Mouse (Mus musculus): ENCODE data around the gene Arrdc1.

Gene Arrdc1

GRCm38 (mm10) chr2:24919839-24920175, 15.2 kb downstream of the Arrdc1 start:
- DNase-seq: no peak

- DNase-seq: peak; percentile 97
Measured at GRCm38 (mm10) chr2:24918930-24919838, 15.9 kb downstream of the Arrdc1 start, which contains the start of gene Ehmt1. Gene Ehmt1, minus strand, starts transcription at chr2:24919614.

GRCm38 (mm10) chr2:24914762-24915161, 20.3 kb downstream of the Arrdc1 start:
- no peak for DNase-seq

- DNase-seq: no peak
Measured at GRCm38 (mm10) chr2:24912589-24912988, 22.5 kb downstream of the Arrdc1 start.

GRCm38 (mm10) chr2:24912189-24912588, 22.9 kb downstream of the Arrdc1 start:
- no peak for DNase-seq

GRCm38 (mm10) chr2:24910481-24910880, 24.6 kb downstream of the Arrdc1 start:
- DNase-seq: no peak

GRCm38 (mm10) chr2:24905653-24906155, 29.3 kb downstream of the Arrdc1 start:
- DNase-seq: no peak

- DNase-seq: no peak
Measured at GRCm38 (mm10) chr2:24904823-24905652, 30.0 kb downstream of the Arrdc1 start.

GRCm38 (mm10) chr2:24902999-24903398, 32.1 kb downstream of the Arrdc1 start:
- DNase-seq: no peak

GRCm38 (mm10) chr2:24901055-24901454, 34.0 kb downstream of the Arrdc1 start:
- no peak for DNase-seq

GRCm38 (mm10) chr2:24899292-24899691, 35.8 kb downstream of the Arrdc1 start:
- DNase-seq: no peak

- DNase-seq: no peak
Measured at GRCm38 (mm10) chr2:24896761-24897160, 38.3 kb downstream of the Arrdc1 start.

- DNase-seq: no peak
Measured at GRCm38 (mm10) chr2:24894211-24894610, 40.8 kb downstream of the Arrdc1 start.

GRCm38 (mm10) chr2:24892318-24892717, 42.7 kb downstream of the Arrdc1 start:
- no peak for DNase-seq

- DNase-seq: no peak
Measured at GRCm38 (mm10) chr2:24890541-24891447, 44.3 kb downstream of the Arrdc1 start.

- DNase-seq: peak; percentile 24
Measured at GRCm38 (mm10) chr2:24888895-24889294, 46.2 kb downstream of the Arrdc1 start.

- no peak for DNase-seq
Measured at GRCm38 (mm10) chr2:24880686-24881085, 54.4 kb downstream of the Arrdc1 start.
